Mouse (Mus musculus): ENCODE measurements around the gene Trpm3. TPM values are rescaled to one million over a fixed set of nuclear protein-coding genes. Genes with fewer than 3 reads are reported as not detected.

Gene Trpm3
- polyA plus RNA-seq, 1 experiment = not detected

DNA sequence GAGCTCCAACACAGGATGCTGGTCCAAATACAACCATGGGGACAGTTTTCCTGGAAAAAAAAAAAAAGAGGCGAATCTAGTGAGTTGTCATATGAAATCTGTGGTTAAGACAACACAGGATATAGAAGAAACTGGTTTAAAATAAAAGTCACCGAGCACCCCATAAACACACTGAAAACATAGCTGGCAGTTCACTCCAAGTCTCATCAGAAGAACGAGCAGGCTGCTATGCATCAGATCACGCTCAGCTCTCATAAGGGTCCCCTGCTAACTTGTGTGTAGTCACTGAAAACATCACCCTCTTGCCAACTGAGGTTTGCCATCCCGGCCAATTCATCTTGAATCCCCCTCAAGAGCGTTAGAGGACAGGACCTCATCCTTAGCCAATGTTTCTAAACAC, 476.5 kb downstream of the Trpm3 start:
- no peaks in the 10 kb centered on the region for H3K27me3 ChIP-seq (replicated peaks)
- H3K4me1 ChIP-seq = no peaks in the 10 kb centered on the region
- no peak overlapping the region for H3K4me3 ChIP-seq (replicated peaks)
- H3K36me3 ChIP-seq (replicated peaks; ENCODE audit: low read length) = no peaks in the 10 kb centered on the region
- peaks cover 4% of the 10 kb centered on the region; the same call in 1 of the 2 replicates for H3K9me3 ChIP-seq
- no peak for TF ChIP-seq FLI1 (IDR thresholded peaks at IDR 0.05; ENCODE audit: low read length)
- no peak for TF ChIP-seq GATA1 (IDR thresholded peaks at IDR 0.05; ENCODE audit: borderline replicate concordance, low read length)

DNA sequence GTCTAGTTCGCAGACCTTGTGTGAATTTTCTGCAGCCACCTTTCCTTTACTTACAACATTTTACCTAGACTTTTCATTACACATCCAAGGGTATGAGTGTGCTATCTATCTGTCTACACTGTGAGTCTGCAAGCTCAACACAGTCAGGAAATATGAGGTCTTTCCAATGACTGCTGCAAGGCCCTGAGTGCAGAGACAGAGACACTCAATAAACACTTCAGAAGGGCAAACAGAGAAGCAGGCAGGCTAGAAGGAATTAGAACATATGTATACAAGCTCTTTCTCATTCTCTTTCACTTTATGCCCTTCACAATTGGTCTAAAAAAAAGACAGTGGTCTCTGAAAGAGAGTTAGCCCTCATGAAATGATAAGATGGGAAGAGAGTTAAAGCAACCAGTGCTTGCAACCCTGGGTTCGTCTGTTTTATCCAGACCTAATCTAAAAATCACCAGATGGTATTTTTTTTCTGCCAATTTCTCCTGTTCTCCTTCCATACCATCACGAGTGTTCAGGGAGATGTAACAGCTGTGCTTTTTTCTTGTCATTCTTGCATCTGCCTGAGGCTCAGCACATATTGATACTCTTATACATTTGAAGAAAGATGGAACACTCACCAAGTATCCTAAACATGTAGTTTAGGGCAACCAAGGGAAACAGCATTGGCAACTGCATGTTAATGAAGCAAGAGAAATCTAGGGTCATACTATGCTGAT, 486.1 kb downstream of the Trpm3 start:
- Histone ChIP-seq H3K9me3 (no peaks in the 10 kb centered on the region), H3K27me3 (replicated peaks) (no peaks in the 10 kb centered on the region), H3K36me3 (replicated peaks; ENCODE audit: low read length) (no peaks in the 10 kb centered on the region), H3K4me1 (no peaks in the 10 kb centered on the region), H3K4me3 (replicated peaks) (no peak overlapping the region)
- TF ChIP-seq FLI1 (IDR thresholded peaks at IDR 0.05; ENCODE audit: low read length) (no peak), GATA1 (IDR thresholded peaks at IDR 0.05; ENCODE audit: borderline replicate concordance, low read length) (no peak)

DNA sequence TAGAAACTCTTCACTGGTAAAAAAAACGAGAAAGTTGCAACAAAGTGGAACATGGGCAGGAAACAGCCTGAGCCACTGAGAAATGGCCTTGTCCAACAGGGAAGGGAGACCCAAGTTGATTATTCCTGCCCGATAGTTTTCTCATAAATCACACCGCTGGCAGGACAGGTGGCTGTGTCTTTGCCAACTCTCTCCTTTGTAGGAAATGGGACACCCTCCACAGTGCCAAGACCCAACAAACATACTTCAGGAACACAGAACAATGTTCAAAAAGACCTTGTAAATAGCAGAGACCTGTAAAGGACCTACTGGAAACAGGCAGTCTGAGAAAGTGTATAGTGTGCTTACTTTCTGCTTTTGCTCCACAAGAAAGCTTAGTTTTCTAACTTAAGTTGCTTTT, 490.0 kb downstream of the Trpm3 start:
- H3K4me3 ChIP-seq (replicated peaks) = no peak overlapping the region
- H3K36me3 ChIP-seq (replicated peaks; ENCODE audit: low read length) = no peaks in the 10 kb centered on the region
- TF ChIP-seq FLI1 (IDR thresholded peaks at IDR 0.05; ENCODE audit: low read length) = no peak
- TF ChIP-seq GATA1 (IDR thresholded peaks at IDR 0.05; ENCODE audit: borderline replicate concordance, low read length) = no peak
- H3K27me3 ChIP-seq (replicated peaks) = no peaks in the 10 kb centered on the region
- H3K9me3 ChIP-seq = no peaks in the 10 kb centered on the region
- H3K4me1 ChIP-seq = no peaks in the 10 kb centered on the region

DNA sequence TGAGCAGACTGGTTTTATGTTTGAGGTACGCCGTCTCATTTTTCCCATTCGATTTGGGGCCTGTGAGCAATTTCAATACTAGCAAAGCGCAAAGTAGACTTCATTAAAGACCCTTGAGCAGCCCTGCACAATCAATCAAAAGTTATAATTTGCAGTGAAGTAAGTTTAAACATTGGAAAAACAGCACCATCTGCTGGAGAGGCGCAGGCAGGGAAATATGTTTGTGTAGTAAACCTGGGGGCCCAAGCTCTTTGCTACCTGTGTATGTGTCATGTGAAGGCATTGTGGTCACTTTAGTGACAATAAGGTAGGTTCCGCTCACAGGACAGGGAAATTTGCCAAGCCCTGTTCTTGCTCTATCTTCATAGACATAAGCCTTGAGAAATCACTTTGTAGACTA, 492.5 kb downstream of the Trpm3 start:
- TF ChIP-seq GATA1 (IDR thresholded peaks at IDR 0.05; ENCODE audit: borderline replicate concordance, low read length) (no peak), FLI1 (IDR thresholded peaks at IDR 0.05; ENCODE audit: low read length) (no peak)
- Histone ChIP-seq H3K27me3 (replicated peaks) (no peaks in the 10 kb centered on the region), H3K4me1 (no peaks in the 10 kb centered on the region)

DNA sequence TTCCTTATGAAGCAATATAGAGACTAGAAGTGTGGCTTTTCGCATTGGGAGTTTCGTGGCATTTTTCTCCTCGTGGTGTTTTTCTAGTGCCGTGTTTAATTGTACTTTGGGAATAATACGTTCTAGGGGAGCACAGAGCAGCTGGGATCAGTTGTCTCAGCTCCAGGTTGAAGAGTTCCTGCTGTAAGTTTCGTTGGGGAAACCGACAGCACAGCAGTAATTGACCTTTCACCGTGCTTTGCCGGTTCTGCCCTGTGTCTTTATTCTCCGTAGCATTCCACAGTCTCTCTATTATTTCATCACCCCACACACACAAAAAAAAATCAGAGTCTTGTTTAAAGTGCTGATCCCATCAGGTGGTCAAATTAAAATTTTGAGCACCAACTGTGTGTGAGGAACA, 496.8 kb downstream of the Trpm3 start:
- no peak overlapping the region for H3K4me3 ChIP-seq (replicated peaks)
- H3K36me3 ChIP-seq (replicated peaks; ENCODE audit: low read length) = no peaks in the 10 kb centered on the region
- H3K9me3 ChIP-seq = no peaks in the 10 kb centered on the region
- no peaks in the 10 kb centered on the region for H3K4me1 ChIP-seq
- TF ChIP-seq GATA1 (IDR thresholded peaks at IDR 0.05; ENCODE audit: borderline replicate concordance, low read length) = no peak
- TF ChIP-seq FLI1 (IDR thresholded peaks at IDR 0.05; ENCODE audit: low read length) = no peak
- no peaks in the 10 kb centered on the region for H3K27me3 ChIP-seq (replicated peaks)

More for the DNA sequence above, 492.5 kb downstream of the Trpm3 start:
- H3K36me3 ChIP-seq (replicated peaks; ENCODE audit: low read length) = no peaks in the 10 kb centered on the region
- no peak overlapping the region for H3K4me3 ChIP-seq (replicated peaks)
- no peaks in the 10 kb centered on the region for H3K9me3 ChIP-seq

DNA sequence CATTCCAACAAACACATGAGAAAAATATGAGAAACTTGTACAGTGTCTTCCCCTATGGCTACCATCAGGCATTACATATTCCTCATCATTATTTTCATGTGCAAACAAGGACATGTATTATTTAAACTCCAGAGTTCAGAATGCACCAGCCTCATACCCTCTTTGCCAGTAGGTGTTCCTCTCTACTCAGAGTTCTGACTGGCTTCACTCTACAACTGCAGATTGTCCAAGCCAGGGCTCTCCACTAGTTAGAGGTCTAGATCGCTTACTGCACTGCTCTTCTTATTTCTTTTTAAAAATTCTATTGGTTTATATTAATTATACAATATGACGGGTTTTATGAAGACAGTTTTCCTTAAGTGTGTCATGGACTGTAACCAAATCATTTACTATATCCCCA, 498.9 kb downstream of the Trpm3 start:
- no peaks in the 10 kb centered on the region for H3K4me1 ChIP-seq
- no peak overlapping the region for H3K4me3 ChIP-seq (replicated peaks)
- H3K36me3 ChIP-seq (replicated peaks; ENCODE audit: low read length) = no peaks in the 10 kb centered on the region
- no peaks in the 10 kb centered on the region for H3K9me3 ChIP-seq
- TF ChIP-seq FLI1 (IDR thresholded peaks at IDR 0.05; ENCODE audit: low read length) (no peak), GATA1 (IDR thresholded peaks at IDR 0.05; ENCODE audit: borderline replicate concordance, low read length) (no peak)
- H3K27me3 ChIP-seq (replicated peaks) = no peaks in the 10 kb centered on the region

DNA sequence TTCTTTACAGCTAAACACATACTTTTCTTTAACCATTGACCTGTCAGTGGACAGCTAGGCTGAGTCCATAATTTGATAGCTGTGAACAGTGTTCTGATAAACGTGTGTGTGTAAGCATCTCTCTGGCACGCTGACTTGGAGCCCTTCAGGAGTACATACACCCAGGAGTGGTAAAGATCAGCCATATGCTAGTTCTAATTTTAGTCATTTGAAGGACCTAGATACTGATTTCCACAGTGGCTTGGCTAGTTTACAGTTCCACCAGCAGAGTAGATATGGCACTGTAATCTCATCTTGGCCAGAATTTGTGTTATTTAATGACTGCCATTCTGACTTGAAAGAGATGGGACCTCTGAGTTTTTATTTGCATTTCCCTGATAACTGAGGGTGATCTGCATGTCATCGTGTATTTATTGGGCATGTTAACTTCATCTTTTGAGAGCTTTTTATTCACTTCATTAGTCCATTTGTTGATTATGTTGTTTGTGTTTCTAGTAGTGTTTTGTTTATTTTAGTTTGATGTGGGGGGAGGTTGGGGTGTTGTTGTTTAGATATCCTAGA, 499.6 kb downstream of the Trpm3 start:
- Histone ChIP-seq H3K4me1 (no peaks in the 10 kb centered on the region), H3K9me3 (no peaks in the 10 kb centered on the region), H3K27me3 (replicated peaks) (no peaks in the 10 kb centered on the region), H3K36me3 (replicated peaks; ENCODE audit: low read length) (no peaks in the 10 kb centered on the region), H3K4me3 (replicated peaks) (no peak overlapping the region)
- TF ChIP-seq GATA1 (IDR thresholded peaks at IDR 0.05; ENCODE audit: borderline replicate concordance, low read length) (no peak), FLI1 (IDR thresholded peaks at IDR 0.05; ENCODE audit: low read length) (no peak)

DNA sequence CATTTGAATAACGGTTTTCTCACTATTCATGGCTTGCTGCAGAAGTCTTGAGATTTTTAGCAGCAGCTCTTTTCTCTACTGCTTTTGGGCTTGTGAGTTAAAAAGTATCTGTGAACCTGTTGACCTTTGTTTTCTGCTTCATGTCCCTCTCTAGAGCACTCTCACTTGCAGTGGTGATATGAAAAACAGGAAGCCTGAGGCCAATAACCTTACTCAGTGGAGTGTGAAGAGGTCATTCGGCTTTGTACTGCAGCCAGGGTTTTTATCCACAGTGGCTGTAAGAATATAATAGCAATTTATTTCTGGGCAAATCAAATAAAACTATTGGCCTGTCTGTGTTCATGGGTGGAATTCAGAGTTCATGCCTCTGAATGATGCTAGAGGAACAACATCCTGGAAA, 503.3 kb downstream of the Trpm3 start:
- Histone ChIP-seq H3K36me3 (replicated peaks; ENCODE audit: low read length) (no peaks in the 10 kb centered on the region), H3K4me3 (replicated peaks) (no peak overlapping the region), H3K4me1 (no peaks in the 10 kb centered on the region), H3K27me3 (replicated peaks) (no peaks in the 10 kb centered on the region), H3K9me3 (no peaks in the 10 kb centered on the region)
- TF ChIP-seq GATA1 (IDR thresholded peaks at IDR 0.05; ENCODE audit: borderline replicate concordance, low read length) (no peak), FLI1 (IDR thresholded peaks at IDR 0.05; ENCODE audit: low read length) (no peak)

DNA sequence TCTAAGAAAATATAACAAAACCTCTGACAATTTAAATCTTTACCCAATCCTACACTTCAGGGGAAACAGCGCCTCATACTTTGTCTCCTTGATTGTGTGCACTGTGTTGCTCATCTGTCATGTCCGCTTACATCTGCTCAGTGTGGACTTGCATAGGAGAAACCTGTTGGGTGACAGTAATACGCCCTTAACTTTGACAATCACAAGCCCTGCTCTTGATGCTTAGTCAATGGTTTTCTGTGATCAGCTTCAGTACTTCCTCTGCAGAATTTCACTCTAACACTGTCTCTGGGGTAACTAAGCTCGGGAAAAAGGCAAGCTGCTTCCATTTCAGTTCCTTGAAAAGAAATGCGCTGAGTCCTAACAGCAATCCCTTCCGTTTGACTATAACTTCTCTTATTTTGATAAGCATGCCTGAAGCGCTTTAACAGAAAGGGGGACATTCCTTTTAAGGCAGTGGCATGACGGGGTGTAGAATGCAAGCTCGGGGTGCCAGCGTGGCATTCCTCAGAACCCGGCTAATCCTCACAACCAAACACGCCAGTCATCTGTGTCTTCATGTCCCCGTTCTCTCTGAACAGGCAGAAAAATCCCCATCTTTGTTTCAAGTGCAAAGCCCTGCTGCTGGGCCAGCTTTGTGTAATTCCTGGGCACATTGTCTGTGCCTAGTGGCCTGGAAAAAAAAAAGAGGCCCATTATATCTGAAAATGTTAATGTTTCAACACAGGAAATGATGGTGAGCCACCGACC, 517.8 kb downstream of the Trpm3 start:
- Histone ChIP-seq H3K4me1 (no peaks in the 10 kb centered on the region), H3K27me3 (replicated peaks) (no peaks in the 10 kb centered on the region), H3K4me3 (replicated peaks) (no peak overlapping the region), H3K36me3 (replicated peaks; ENCODE audit: low read length) (no peaks in the 10 kb centered on the region), H3K9me3 (no peaks in the 10 kb centered on the region; the same call in 1 of the 2 replicates)
- TF ChIP-seq GATA1 (IDR thresholded peaks at IDR 0.05; ENCODE audit: borderline replicate concordance, low read length) (no peak), FLI1 (IDR thresholded peaks at IDR 0.05; ENCODE audit: low read length) (no peak)

DNA sequence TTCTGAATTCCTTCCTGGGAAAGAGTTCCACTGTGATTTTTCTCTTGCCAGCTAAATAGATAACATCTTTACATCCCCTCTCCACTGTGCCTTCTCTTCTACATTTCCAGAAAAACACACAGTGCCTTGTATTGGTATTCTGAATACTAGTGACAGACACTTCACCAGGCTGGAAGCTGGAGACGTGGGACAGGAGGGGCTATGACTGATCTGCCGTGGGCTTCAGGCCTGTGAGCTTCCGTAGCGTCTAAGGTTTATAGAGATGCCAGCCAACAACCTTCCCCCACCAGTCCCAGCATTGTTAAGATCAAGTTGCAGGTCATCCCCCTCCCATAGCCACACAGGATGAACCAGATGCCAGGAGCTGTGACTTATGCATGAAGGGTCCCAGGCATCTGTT, 518.4 kb downstream of the Trpm3 start:
- H3K36me3 ChIP-seq (replicated peaks; ENCODE audit: low read length) = no peaks in the 10 kb centered on the region
- H3K4me1 ChIP-seq = no peaks in the 10 kb centered on the region
- TF ChIP-seq GATA1 (IDR thresholded peaks at IDR 0.05; ENCODE audit: borderline replicate concordance, low read length) = no peak
- TF ChIP-seq FLI1 (IDR thresholded peaks at IDR 0.05; ENCODE audit: low read length) = no peak
- H3K4me3 ChIP-seq (replicated peaks) = no peak overlapping the region
- H3K9me3 ChIP-seq = no peaks in the 10 kb centered on the region; the same call in 1 of the 2 replicates
- H3K27me3 ChIP-seq (replicated peaks) = no peaks in the 10 kb centered on the region
